Mouse (Mus musculus): ENCODE measurements around the gene Ip6k3. TPM values are rescaled to one million over a fixed set of nuclear protein-coding genes. Genes with fewer than 3 reads are reported as not detected.

Gene Ip6k3
- 0.08 TPM for polyA plus RNA-seq (2014; fragmentation: Illumina TruSeq; extraction: RNeasy Lipid Tissue Mini Kit (QIAGEN cat#74804); ENCODE audit: low read depth, low replicate concordance)

GRCm38 (mm10) chr17:27167545-27167944 is at the start of gene Ip6k3:
TSS of gene Ip6k3 (minus strand) at chr17:27167795.

GRCm38 (mm10) chr17:27204075-27204909 is 36.7 kb upstream of the Ip6k3 start, which contains the start of gene Lemd2:
TSS of gene Lemd2 (minus strand) at chr17:27204469.

GRCm38 (mm10) chr17:27133551-27134141 is 33.9 kb downstream of the Ip6k3 start, which contains the start of gene Uqcc2:
TSS of gene Uqcc2 (minus strand) at chr17:27133916.

Other genes starting within 250 kb of the Ip6k3 start
- 8.5 TPM for gene Phf1, start 234.7 kb downstream of the Ip6k3 start, polyA plus RNA-seq (2014; fragmentation: Illumina TruSeq; extraction: RNeasy Lipid Tissue Mini Kit (QIAGEN cat#74804); ENCODE audit: low read depth, low replicate concordance)
- 4.3 TPM for gene Cuta, start 228.2 kb downstream of the Ip6k3 start, polyA plus RNA-seq (2014; fragmentation: Illumina TruSeq; extraction: RNeasy Lipid Tissue Mini Kit (QIAGEN cat#74804); ENCODE audit: low read depth, low replicate concordance)
- gene Syngap1, start 226.5 kb downstream of the Ip6k3 start, polyA plus RNA-seq (2014; fragmentation: Illumina TruSeq; extraction: RNeasy Lipid Tissue Mini Kit (QIAGEN cat#74804); ENCODE audit: low read depth, low replicate concordance) = 6.9 TPM
- gene Zbtb9, start 194.6 kb downstream of the Ip6k3 start, polyA plus RNA-seq (2014; fragmentation: Illumina TruSeq; extraction: RNeasy Lipid Tissue Mini Kit (QIAGEN cat#74804); ENCODE audit: low read depth, low replicate concordance) = 13.9 TPM
- 0.73 TPM for gene Bak1, start 138.8 kb downstream of the Ip6k3 start, polyA plus RNA-seq (2014; fragmentation: Illumina TruSeq; extraction: RNeasy Lipid Tissue Mini Kit (QIAGEN cat#74804); ENCODE audit: low read depth, low replicate concordance)
- 0.42 TPM for gene Itpr3, start 110.5 kb downstream of the Ip6k3 start, polyA plus RNA-seq (2014; fragmentation: Illumina TruSeq; extraction: RNeasy Lipid Tissue Mini Kit (QIAGEN cat#74804); ENCODE audit: low read depth, low replicate concordance)
- gene Uqcc2, start 33.9 kb downstream of the Ip6k3 start, polyA plus RNA-seq (2014; fragmentation: Illumina TruSeq; extraction: RNeasy Lipid Tissue Mini Kit (QIAGEN cat#74804); ENCODE audit: low read depth, low replicate concordance) = 130 TPM
- 1.3 TPM for gene Lemd2, start 36.7 kb upstream of the Ip6k3 start, polyA plus RNA-seq (2014; fragmentation: Illumina TruSeq; extraction: RNeasy Lipid Tissue Mini Kit (QIAGEN cat#74804); ENCODE audit: low read depth, low replicate concordance)

Measured in testis, adult 10 weeks (tissue).